Mouse (Mus musculus): ENCODE data around the gene Zbtb11.
"Not testable (repeated sequence)": the region's sequence is repeated elsewhere in the genome, so short reads cannot be mapped to it uniquely, and the experiment has no call there.

The Zbtb11 gene

DNA sequence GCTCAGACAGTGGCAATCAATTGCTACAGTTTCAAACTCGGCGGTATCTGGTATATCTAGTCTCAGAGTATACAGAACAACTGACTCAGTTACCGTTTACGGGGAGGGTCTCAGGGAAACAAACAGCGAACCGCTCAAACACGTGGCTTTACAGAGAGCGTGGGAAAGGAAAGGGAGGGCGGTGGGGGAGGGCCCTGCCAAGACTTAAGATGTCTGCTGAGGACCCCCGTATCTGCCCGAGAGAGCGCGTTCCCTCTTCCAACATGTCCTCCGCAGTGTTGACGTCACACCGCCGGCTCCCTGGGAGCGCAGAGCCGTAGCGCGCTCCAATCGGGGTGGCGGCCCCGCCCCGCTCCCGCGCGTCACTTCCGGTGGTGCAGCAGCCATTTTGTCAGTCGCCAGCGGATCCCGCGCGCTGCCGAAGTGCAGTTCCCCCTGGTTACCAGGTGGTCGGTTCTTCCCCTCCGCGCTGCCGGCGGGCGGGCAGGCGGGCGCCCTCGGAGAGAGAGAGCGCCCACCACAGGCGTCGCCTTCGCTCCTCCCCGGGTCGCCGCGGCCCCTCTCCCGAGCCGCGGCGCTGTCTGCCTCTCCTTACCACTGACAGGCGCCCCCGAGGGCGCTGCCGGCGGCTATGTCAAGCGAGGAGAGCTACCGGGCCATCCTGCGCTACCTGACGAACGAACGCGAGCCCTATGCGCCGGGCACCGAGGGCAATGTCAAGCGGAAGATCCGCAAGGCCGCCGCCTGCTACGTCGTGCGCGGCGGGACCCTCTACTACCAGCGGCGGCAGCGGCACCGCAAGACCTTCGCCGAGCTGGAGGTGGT is at the start of gene Zbtb11:
TSS of gene Zbtb11 (plus strand) at position 453 of the 825 bp plus-strand sequence.
- DNase-seq = peak; percentile 97 to 98

DNA sequence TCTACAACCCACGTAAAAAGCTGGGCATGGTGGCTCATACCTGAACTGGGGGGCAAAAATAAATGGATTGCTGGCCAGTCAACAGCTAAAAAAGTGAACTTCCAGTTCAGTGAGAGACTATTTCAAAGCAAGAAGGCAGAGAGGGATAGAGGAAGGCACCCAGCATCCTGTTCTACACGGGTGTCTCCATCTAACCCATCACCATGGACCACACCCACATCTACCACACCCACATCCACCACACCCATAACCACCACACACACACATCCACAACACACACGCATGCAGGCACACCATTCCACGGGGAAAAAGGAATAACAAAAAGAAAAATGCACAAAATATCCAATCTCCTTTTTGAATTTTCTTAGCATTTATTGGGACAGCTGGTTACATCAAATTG is 49.7 kb upstream of the Zbtb11 start:
- DNase-seq = no peak

DNA sequence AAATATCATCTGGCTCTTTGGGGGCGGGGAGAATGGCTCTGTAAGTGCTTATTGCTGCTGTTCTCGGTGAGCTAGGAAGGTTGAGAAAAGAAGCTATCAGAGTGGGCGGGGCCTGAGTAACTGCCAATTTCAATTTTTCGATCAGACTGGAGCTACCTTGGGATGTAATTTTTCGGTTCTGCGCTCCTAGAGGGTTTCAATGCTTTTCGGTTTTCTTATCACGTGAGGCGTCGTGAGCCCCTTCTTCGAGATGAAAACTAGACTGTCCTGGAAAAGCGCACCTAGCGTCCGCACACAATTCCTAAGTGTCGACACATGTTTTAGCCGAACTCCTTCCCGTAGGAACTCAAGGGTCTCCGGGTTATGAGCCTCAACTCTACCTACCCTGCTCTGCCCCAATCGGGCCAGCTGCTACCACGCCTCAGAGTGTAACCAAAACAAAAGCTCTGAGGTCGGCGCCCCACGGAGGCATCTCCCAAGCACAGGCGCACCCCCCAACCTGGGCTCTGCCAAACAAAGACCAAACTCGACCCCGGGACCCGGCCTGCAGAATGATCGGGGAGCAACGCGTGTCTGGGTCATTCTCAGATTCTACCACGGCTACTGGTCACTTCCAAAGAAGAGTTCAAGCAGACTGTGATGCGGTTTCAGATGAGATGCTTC is 39.9 kb upstream of the Zbtb11 start:
- DNase-seq = peak; percentile 63 to 70

DNA sequence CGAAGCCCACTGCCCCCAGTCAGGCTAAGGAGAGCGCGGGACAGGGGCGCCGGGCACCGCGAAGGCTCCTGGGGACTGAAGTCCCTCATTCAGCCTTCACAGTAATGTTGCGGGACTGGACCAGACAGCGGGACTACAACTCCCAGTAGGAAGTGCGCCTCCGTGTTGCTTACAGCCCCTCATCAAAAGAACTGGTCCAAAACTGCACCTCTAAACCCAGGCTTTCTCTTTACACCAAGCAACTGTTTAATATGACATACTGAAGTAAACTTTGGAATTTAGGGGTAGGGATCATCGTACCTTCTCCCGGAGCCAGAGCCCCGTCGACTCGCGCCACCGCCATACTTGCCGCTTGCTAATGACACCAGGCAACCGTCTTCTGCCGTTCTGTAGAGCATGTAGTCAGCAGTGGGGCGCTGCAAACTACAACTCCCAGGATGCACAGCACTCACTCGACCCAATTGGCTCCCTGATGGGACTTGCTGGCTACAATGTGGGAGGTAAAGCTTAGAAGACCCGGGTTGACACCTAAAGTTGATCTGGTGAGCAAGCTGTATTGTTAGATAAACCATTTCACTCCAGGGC is 39.1 kb upstream of the Zbtb11 start, which contains the start of gene Cep97:
TSS of gene Cep97 (minus strand) at position 403 of the 585 bp plus-strand sequence.
- peak; percentile 92 to 95 for DNase-seq

DNA sequence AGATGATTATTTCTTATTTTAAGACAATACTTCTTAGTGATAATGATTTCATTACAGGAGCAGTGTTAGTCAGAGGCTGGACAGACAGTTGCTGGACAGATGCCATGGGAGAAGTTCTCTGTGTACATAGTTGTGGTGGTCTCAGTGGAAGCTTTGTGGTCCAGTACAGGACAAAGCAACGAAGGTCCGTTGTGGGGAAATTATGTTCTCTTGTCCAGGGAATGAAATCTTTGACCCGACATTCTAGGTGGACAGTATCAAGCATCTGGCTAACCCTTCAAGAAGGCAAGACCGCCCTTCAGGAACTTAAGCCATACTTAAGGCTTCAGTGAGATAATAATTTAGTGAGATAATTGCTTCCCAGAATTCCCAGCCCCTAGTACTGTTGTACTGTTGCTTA is 34.9 kb upstream of the Zbtb11 start:
- DNase-seq = no peak

DNA sequence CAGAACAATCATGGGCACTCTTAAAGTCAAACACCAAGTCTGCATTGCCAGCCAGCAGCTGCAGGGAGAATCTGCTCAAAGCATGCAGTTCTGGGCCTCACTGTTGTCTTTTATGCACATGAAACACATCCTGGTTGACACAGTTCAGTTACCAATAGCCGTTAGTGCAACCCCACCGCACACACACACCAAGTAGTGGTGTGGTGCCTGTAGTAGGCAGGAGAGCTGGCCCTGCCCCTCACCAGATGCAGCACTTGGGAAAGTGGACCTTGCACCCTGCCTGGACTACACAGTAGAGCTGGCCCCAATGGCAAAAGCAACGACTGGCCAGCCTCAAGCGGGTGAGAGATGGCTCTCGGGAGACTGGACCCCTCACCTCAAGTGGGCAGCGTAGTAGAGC is 34.0 kb upstream of the Zbtb11 start:
- peak; percentile 31 to 53 for DNase-seq

DNA sequence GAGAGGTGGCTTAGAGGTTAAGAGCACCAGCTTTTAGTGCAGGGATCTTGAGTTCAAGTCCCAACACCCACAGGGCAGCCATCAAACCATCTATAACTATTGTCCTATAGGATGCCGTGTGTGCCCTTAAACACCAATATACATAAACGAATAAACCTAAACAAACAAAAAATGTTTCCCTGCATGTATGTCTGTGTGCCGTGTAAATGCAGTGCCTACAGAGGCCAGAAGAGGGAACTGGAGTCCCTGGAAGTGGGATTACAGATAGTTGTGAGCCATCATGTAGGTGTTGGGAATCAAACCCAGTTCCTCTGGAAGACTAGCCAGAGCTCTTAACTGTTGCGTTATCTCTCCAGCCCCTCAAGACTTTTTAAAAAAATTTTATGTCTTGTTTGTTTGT is 32.9 kb upstream of the Zbtb11 start:
- no peak for DNase-seq

DNA sequence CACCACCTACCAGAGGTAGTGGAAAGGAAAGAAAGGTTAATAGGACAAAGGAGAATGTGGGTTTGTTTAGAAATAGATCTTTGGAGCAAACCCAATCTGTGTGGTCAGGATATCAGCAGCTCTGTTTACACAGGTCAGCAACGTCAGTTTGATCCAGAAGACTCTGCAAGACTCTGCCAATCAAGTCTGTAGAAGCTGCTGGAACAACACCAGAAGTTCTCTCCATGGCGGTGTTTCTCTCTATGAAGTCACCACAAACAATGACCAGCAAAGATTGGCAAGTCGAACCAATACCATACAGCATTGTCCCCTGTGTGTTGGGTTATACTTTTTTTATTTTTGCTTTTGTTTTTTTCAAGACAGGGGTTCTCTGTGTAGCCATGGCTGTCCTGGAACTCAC is 26.4 kb upstream of the Zbtb11 start:
- DNase-seq = peak in 1 of 2 experiments; percentile 2

DNA sequence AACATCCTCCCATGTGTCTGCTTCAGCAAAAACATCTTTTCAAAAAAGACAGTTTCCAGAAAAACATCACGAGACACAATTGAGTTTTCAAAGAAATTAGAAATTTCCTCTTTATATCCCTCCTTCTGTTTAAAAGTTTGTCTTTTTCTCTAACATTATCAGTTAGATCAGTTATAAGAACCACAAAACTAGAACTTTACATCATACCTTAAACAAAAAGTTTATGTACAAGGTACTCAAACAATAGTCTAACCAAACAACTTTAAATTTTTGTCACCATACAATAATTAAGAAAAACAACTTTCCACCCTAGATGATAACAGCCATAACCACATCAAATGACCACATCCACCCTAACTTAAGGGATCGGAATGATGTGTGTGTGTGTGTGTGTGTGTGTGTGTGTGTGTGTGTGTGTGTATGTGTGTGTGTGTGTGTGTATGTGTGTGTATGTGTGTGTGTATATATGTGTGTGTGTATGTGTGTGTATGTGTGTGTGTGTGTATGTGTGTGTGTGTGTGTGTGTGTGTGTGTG is 25.7 kb upstream of the Zbtb11 start:
- DNase-seq = peak in 1 of 2 experiments; percentile 2

DNA sequence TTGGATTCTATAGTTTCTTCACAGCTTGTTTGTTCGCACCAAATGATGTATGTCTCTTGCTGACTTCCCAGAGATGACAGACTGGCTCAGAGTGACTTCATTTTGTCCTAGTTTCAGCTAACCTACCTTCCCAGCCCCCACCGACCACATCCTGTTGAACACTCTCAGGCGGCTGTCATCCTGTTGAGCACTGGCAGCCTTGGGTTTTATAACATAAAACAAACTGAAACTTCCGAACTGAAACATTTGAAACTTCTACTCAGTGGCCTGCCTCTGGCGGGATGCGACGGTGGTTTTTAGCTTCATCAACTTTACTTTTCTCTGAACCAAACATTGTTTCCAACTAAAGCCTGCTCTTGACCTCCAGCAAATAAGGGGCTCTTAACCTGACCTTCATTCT is 24.7 kb upstream of the Zbtb11 start:
- DNase-seq = peak; percentile 81 to 94

DNA sequence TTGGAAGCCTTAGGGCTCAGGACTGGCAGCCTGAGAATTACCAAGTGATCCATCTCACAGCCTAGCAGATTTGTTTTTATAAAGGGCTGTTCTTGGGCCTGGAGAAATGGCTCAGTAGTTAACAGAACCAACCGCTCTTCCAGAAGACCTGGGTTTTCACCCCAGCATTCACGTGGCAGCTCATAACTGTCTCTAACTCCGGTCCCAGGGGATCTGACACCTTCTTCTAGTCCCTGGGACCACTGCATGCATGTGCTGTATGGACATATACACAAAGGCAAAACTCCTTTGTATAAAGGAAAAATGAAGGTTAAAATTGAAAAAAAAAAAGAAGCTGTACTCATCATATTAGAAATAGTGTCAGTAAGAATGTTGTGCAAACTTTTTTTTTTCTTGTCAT is 23.2 kb upstream of the Zbtb11 start:
- DNase-seq = peak in 1 of 2 experiments; percentile 17

DNA sequence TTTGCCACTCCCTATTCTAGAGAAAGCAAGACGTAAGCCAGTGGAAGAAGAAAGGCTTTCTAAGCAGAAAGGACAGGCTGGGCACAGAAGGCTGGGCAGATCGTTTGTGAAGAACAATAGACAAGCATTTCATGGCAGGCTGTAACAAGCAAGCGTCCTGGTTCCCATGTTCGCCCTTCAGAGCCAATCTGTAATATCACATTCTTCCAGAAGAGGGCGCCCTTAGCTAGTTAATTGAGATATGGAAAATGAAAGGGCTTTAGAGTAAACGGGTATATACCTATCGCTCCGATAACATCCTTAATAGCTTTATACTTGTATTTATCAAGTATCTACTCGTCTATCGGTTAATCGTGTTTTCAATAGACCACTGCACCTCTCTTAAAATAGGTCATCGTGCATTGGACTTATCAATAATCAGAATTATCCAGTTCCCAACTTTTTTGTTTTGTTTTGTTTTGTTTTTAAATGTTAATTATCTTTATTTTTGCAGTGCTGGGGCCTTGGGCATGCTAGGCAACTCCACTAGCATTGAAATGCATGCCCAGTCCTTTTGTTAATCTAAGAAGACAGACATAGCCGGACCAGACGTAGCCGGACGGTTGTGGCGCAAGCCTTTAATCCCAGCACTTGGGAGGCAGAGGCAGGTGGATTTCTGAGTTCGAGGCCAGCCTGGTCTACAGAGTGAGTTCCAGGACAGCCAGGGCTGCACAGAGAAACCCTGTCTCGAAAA is 22.6 kb upstream of the Zbtb11 start:
- peak; percentile 25 to 61 for DNase-seq

DNA sequence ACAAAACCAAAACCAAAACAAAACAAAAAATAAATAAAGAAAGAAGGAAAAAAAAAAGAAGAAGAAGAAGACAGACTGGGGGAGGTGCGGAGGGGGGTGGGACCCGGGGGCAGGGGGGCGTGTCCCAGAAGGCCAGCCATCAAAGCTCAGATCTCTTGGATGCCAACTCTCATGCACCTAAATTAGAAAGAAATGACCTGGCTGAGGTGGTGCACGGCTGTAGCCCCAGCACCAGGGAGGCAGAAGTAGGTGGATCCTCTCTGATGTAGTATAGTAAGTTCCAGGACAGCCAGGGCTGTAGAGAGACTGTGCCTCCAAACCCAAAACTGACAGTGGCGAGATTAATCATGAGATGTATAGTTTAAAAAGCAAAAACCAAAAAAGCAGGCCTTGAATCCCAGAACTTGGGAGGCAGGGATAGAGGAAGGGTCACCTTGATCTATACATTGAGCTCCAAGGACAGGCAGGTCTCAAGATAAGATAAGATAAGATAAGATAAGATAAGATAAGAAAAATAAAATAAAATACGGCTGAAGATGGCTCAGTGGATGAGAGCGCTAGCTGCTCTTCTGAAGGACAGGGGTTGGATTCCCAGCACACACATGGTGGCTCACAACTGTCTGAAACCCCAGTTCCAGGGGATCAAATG is 21.9 kb upstream of the Zbtb11 start:
- peak in 1 of 2 experiments; percentile 2 for DNase-seq

DNA sequence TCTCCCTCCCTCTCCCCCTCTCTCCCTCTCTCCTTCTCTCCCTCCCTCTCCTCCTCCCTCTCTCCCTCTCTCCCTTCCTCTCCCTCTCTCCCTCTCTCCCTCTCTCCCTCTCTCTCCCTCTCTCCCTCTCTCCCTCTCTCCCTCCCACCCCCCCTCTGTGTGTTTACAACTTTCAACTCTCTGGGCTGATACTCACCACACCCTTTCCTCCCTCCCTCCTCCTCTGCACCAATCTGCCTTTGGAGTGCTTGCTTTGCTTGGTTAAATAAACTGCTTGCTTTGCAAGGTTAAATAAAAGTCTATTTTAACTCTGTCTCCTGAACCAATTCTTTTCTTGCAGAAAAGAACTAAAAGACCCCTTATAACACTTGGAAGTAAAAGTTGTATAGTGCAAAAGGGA is 20.9 kb upstream of the Zbtb11 start:
- DNase-seq = peak in 1 of 2 experiments; percentile 19

DNA sequence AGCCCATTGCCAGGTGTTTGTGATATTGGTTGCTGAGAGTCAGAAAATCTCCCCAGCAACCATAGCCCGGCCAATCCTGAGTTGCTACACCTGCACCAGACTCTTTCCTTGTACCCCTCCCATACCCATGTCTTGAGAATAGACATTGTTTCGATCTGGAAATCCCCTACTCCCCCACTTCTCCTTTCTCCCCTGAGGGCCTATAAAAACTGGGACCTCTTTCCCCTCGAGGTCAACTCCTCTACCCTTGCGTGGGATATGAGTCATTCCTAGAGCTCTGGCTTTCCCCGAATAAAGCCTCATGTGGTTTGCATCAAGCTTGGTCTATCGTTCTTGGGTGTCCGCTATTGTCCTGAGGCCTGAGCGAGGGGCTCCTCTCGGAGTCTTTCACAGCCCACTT is 19.5 kb upstream of the Zbtb11 start:
- DNase-seq = not testable (repeated sequence)

DNA sequence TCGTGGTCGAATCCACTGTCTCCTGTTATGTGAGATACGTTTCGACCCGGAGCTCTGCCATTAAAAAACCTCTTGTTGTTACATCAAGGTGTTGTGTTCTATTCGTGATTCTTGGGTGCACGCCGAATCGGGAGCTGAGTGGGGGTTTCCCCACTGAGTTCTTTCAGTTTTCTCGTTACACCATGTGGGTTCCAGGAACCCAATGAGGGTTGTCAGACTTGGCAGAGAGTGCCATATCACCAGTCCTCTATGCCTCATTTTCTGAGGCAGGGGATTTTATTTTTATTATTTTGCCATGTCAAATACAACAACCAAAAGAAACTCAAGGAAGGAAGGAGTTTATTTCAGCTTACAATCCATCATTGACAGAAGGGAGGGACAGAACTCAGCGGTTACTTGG is 10.6 kb upstream of the Zbtb11 start:
- not testable (repeated sequence) for DNase-seq

DNA sequence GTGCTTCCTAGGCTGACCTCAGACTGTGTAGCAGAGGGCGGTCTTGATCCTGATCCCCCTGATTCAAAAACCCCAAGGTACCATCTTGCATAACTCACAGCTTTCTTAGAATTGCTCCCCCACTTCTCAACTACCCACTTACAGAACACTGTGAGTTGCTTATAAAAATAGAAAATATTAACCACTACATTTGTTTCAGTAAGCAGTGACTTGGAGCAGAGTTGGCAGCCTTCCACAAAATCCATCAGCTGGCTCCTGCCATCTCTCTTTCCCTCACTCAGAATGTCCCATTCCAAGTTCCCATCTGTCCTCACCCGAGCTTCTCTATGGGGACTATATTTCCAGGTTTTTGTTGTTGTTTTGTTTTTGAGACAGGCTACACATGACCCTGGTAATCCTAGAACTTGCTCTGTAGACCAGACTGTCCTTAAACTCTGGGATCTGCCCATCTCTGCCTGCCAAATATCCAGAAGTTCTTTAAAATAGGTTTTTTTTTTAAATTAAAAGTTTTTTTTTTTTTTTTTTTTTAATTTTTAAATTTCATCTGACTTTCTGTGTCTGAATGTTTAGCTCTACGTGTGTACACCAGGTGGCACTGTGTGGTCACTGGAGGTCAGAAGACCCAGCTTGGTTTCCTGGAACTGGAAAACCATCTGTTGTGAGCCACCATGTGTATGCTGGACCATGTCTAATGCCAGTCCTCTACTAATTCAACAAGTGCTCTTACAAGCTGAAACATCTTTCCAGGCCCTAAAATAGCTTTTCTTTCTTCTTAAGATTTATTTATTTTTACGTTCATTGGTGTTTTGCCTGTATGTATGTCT is 9.3 kb upstream of the Zbtb11 start:
- peak in 1 of 2 experiments; percentile 17 for DNase-seq

DNA sequence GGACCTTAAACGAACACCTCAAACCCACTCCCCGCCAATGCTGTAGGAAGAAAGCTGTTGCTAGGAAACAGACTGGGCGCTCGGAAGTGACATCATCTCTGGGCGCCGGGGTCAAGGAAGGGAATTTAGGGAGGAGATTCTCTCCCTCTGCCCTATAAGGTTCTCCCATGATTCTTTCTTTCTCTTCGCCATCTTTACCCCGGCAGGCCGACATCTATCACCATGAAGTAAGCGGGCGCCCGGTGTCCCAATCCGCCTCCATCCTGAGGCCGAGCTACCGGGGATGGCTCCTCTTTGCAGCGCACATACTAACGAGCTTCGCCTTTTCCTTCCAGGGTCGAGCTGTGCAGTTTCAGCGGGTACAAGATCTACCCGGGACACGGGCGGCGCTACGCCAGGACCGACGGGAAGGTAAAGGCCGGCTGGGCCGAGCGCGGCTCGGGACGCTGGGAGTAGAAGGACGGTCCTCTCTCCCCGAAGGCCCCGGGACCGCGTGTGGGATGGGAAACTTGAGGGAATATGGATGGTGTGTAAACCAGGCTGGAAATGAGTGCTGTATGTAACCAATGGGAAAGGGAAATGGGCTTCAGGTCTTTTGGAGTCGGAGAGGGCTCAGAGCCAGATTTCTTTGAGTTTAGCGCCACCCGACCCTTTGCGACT is 7.3 kb upstream of the Zbtb11 start, which contains the start of gene Rpl24:
TSS of gene Rpl24 (plus strand) at position 64 of the 660 bp plus-strand sequence.
- DNase-seq = peak; percentile 84 to 89

DNA sequence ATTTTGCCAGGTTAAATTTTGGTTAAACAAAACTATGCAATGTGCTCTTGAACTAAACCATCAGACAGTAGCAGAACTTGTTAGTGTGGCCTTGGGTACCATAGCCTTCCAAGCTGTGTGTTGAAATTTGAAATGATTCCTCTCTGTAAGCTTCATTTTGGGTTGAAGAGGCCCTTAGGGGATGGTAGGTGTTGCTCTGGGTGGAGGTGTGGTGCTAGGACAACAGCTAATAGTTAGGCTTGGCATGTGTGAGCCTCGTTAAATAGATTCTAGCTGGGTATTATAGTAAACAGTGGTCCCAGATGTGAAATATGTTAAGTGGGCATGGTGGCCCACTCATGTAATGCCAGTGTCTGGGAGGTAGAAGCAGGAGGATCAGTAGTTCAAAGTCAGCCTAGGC is 6.5 kb upstream of the Zbtb11 start:
- DNase-seq = no peak

DNA sequence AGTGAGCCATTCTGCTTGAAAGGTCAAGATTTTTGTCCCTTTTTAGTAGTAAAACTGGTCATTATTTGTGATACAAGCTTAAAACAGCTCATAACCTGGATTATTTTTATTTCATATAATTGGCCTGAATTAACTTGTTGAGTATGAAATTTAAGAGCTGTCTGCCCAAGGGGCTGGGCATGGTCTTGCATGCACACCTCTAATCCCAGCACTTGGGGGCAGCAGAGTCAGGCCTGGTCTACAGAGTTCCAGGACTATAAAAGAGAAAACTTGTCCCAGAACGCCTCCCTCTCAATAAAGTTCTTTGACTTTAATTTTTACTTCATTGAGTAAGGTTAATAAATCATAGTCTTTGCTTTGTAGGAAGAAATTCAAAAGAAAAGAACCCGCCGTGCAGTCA is 4.5 kb upstream of the Zbtb11 start:
- DNase-seq = peak in 1 of 2 experiments; percentile 27

DNA sequence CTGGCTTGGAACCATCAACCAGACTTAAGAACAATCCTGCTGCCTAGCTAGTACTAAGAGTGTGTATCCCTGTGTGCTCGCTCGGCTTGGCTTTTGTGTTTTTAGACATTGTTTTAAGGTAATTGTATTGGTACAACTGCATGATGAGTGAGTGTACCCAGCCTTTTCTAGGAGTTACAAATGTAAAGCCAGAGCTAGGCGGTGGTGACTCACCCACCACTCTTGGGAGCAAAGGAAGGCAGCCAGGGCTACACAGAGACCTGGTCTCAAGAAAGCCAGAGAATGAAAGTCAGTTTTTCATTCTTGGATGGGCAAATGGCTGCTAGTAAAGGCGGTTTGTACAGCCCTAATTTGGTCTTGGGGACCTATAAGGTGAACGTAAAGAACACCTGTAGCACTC is 3.3 kb upstream of the Zbtb11 start:
- no peak for DNase-seq

Data from thymus, adult 18-20 months (tissue).